Mouse (Mus musculus): ENCODE measurements around the gene Ablim1.

Ablim1 gene

DNA sequence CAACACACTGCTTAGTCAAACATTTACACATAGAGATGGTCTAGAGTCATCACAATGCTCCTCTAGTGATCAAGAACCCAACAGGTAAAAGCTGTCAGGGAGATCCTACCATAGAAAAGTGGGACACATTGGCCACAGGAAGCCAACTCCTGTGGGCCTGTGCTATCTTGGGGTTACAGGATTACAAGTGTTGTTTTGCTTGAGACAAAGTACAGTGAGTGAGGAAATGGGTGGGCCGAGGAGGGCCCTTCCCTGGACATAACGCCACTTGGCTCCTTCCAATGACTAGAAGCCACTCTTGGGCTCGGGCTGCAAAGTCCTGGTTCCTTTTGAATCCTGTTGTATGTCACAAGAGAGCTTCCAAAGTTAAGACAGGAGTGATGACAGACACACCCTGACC, 129.7 kb downstream of the Ablim1 start:
- DNase-seq (ENCODE audit: low spot score) = no peak

DNA sequence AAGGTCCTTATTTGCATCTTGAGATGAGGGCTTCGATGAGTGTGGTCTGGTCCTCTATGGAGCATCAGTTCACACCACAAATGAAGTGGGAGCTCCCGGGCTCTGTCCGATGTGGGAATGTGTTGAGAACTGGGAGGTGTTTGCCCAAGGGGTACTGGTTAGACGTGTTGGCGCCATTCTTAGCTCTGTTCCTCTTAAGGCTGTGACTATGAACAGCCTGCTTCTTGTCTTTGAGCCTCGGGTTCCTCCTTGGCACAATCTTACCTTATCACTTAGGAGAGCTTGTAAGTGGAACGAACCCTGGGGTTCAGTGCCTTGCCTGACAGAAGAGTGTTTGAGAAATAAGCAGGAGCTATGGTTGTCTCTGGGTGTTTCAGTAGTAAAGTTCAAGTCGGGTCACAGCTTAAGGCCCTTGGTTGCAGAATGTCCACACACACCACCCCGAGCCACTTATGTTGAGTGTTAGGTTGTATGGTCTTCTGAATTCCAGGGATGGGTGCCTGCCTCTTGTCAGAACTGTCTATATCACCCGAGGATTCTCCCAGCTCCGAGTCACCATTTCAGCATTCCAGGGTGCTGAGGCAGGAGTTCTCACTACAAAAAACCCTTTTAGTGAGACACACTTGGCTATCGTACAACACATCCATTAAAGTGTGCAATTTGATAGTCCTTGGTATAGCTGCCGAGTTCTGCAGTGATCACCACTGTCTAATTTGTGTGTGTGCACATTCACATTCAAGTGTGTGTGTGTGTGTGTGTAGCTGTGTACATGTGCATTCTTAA, 131.6 kb downstream of the Ablim1 start:
- DNase-seq (ENCODE audit: low spot score) = no peak

DNA sequence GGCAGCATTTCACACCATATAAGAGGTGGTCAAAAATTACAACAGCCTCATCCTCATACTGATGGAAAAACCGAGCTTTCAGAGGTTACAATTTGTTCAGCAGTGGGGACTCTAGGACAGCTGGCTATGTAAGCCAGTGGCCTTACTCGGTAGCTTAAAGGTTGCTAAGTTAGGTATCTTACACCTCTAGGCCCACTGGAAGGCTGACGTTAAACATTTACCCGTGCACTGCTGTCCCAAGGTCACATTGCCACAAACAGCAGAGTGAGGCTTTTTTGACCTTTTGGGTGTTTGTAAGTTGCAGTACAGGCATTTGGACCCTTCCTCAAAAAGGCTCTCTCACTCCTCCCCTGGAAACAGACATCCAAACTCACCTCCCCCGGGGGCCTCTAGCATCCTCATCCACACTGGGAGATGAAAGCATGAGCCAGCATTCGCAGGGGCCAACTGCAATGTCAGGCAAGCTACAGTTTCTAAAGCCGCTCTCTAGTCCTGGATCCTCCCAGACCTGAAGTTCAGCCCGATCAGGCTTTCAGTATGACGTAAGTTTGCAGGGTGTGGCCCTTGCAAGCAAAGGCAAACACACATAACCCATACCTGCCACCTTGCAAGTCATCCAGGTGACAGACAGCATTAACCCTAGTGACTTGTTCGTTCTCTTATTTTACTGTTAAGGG, 132.7 kb downstream of the Ablim1 start:
- DNase-seq (ENCODE audit: low spot score) = no peak

DNA sequence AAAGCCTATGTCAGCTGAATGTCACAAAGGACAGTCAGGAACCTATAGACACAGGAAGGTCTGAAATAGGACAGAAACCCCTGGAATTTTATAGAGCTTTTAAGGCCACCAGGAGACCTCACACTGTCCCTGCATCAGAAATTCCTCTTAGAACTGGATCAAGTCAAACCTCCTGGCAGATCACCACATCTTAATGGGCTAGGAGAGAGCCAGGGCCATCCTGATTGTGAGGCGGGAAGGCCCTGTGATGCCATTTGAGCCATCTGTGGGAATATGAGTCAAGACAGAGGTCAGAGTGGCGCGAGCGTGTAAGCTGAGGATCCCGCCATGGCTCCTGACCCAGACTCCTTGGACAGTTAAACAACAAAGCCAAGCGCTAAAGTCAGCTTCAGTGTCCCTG, 133.4 kb downstream of the Ablim1 start:
- no peak for DNase-seq (ENCODE audit: low spot score)

DNA sequence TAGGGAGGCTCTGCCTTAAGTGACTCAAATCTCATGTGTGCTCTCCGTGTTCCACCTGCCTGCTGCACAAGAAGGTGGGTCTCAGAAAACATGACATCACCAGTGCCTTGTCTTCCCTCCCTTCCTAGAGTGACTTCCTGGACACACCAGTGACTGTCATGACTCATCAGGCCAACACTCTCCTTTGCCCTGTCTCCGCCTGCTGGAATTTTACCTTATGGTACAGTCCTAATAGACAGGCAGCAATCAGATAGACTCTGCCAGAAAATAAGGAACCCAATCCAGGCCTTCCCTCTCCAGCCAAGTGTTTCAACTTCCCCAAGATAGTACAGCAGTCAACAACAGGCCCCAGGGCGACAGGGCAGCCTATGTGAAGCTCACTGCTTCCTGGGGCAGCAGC, 133.8 kb downstream of the Ablim1 start:
- DNase-seq (ENCODE audit: low spot score) = no peak

DNA sequence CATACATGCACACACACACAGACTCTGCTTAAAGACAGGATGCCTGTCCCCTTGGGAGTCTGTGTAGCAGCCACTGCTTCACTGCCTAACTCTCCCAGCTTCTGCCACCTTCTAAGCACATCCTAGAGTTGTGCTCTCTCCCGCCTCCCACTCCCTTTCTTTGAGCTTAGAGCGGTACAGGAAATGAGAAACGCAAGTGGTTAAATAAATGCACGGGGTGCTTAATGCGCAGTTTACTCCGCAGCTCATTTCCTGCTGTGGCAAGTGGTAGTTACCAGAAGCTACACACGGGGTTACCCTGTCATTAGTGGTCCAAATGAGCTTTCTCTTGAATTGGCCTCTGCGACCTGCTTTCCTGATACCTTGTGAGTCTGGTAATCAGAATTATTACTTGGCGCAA, 134.4 kb downstream of the Ablim1 start:
- no peak for DNase-seq (ENCODE audit: low spot score)

DNA sequence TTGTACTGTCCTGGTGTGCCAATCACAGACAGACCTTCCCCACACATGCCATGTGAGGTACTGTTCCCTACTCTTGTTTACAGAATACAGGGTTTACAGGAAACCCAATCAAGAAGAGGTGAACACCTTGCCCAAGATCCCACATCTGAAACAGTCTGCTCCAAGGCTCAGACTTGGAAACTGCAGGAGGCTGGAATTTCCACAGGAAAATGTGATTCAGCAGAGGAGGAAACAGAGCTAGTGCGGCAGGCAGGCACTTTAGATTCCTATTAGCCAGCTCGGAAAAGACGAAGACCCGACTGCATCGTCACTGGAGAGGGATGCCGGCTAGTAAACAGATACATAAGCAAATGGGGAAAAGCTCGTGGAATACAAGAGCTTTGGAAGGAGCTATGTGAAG, 135.4 kb downstream of the Ablim1 start:
- no peak for DNase-seq (ENCODE audit: low spot score)

DNA sequence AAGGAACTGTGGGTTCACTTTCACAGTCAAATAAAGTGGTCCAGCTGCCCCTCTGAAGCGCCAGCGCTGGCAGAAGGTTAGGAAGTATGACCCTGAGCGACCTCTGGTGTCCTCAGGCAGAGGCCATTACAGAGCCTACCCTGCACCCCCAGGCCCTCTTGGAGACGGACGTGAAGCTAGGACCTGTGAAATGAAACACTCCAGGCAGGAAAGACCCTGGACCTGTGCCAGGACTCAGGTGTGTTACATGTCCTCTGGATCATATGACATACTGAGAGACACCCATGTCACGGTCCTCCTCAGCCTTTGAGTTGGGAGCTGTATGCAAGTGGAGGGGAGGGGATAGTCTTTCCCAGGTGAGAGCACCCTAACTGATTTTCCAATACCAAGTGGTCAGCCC, 137.4 kb downstream of the Ablim1 start:
- DNase-seq (ENCODE audit: low spot score) = no peak

DNA sequence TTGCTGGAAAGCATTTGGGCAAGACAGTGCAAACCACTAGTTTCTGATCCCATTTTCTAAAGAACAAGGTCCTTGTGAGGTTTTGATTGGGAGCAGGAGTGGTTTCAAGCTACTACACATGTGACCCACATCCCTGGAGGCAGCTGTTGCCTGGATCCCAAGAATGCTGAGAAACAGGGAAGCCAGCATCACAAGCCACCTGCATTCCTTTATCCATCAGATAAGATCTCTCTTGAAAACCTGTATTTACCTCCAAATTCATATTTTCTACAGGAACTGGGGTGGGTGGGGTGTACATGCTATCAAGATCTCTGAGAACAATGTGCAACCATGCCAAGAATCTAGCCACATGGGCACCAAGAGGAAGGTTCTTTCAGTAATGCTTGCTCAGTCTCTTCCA, 139.6 kb downstream of the Ablim1 start:
- DNase-seq (ENCODE audit: low spot score) = no peak

DNA sequence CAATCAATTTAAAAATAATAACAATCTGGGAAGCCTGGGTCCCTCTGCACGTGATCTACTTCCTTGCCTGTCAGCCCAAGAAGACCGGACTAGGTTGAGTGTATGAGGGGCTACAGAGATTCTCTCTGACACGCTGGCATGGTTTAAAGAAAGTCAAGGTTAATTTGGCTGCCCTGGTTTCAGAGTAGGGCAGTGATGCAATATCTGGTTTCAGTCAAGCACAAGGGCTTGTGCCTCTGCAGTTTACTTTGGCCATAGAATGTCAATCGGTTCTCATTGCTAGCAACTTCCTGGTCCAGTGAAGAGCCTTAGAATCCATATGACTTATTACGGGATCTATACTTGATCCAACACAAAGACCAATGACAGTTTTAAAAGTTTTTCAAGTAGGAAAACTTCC, 140.2 kb downstream of the Ablim1 start:
- DNase-seq (ENCODE audit: low spot score) = no peak

DNA sequence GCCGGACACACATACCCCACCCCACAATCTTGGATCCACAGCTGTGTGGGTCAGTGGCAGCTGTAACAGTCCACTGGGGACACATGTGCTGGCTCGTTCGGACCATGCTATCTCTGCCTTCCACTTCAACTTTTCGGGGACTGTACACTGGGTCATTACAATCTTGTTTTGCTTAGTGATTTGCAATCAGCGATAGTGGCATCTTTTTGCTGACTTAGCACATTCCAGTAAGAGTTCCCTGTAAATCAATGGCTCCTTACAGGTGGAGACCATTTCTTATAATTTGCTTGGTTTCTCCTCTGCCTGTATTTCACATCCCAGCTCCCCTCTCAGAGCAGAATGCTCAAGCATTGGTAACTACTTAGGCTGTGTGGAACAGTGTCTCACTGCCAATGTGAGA, 140.7 kb downstream of the Ablim1 start:
- DNase-seq (ENCODE audit: low spot score) = no peak

DNA sequence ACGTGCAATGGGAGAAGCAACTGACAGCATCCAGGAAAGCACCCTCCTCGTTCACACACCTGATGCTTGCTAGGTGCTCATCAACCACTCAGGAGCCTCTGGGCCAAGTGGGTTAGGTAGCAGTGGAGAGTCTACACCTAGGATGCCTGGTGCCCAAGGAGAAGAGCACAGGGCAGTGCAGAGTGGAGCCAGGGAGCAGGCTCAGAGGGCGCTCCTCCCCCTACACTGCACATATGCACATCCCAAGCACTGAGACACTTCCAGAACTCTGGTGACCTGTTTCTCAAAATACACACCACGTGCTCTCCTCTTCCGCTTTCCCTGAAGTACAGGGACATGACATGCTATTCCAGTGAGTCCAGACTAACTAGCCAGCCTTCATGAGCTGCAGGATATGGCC, 142.4 kb downstream of the Ablim1 start:
- no peak for DNase-seq (ENCODE audit: low spot score)

DNA sequence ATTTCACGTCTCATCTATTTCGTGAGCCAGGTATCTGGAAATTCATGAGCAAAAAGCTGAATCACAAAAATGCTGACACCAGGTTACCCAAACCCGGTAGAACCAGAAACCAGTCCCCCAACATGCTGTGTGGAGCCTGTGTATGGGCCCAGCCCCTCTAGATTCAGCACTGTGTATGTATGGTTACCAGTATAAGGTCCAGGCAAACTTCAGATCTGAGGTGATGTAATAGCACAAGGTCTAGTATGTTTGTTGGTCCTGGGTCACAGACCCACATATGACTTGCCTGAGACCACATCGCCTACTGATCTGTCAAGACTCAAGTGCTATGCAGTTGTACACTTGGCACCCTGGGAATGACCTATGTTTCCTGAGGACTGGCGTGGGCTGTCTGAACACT, 143.8 kb downstream of the Ablim1 start:
- no peak for DNase-seq (ENCODE audit: low spot score)

DNA sequence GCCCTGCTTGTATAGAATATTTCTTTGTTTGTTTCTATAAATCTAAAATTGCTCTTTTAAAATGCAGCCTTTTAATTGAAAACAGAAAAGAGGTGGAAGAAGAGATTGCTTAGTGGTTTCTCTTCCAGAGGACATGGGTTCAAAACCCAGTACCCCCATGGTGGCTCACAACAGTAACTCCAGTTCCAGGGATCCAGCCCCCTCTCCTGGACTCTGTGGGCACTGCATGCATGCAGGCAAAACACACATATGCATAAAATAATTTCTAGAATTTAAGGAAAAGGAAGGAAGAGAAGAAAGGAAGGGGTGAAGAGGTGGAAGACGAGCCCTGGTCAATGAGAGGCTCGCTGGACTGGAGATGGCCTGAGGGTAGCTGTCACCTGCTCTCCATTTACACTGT, 145.2 kb downstream of the Ablim1 start:
- DNase-seq (ENCODE audit: low spot score) = peak; percentile 50

DNA sequence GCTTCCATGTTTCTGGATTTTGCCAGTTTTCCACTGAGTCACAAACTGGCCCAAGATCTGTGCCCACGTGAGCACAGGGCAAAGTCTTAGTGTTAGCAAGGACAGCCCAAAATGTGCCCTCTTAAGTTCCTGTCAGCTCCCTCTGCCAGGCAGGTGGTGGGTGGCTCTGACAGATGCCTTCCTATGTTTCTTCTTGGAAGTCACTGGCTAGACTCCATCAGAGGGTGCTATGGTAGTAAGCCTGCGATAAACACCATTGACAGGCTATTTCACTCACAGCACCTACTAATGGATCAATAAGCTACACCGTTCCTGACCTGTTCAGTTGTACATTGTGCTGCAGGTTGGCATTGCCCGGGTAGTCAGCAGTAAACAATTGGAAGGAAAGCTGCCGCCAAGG, 147.0 kb downstream of the Ablim1 start:
- DNase-seq (ENCODE audit: low spot score) = no peak

DNA sequence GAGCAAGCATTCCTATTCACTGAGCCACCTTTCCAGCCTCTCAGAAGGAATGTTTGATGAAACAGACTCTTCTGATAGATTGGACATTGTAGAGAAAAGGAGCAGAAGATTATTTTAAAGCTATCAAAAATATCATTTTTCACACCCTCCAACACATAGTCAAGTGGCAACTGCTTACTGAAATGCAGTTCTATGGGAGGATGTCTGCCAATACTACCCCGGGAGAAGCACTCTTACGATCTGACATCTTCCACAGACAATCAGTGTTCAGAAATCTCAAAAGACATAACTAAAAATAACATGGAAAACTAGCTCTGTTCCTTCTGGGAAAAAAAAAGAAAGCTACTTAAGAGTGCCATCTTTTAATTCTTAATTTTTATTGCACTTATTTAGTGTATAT, 149.8 kb downstream of the Ablim1 start:
- DNase-seq (ENCODE audit: low spot score) = no peak

DNA sequence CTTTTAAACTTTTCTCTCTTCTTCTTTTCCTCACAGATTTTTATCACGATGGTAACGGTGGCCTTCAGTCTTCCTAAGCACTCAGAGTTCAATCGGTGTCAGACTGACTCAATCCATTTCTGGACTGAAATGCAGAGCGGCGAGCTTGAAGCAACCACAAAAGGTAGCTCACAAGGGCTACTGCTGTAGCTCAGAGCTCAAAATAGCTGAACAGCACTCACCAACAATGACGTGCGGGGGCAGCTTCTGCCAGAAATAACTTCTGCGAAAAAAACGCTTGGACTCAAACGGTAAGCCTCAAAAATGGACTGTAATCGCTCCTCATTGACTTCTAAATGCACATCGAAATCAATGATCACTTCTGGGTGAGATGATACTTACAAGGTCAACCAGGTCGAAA, 151.4 kb downstream of the Ablim1 start:
- DNase-seq (ENCODE audit: low spot score) = no peak

DNA sequence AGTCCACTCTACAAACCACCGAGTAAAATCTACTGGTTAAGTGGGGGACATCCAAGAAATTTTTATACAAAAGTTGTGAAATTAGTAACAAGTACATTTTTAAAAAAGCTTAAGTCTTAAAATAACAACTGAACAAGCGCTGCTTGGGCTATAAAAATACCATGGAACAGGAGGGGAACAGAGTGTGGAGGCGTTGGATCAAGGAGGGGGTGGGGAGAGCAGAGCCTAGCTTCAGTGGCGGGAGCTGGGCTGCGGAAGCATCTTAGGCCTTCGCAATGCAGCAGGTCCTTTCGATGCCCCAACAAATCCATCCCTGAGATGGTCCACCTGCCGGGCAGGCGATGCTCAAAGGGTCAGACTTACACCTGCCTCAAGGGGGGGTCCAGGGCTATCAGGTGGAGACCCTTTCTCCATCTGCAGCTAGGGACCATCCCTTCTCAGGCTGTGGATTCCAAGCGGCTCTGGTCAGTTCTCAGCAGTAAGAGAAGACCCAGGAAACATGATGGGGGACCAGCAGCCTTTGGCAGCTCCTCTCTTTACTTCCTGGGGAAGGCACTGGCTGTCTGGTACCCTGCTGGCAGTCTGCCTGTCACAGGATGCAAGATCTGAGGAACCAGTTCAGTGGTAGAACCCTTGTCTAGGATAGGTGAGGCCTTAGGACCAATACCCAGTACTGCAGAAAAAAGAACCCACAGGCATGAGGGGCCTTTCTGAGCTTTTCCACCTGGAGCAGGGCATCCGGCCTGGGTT, 152.6 kb downstream of the Ablim1 start:
- DNase-seq (ENCODE audit: low spot score) = no peak

DNA sequence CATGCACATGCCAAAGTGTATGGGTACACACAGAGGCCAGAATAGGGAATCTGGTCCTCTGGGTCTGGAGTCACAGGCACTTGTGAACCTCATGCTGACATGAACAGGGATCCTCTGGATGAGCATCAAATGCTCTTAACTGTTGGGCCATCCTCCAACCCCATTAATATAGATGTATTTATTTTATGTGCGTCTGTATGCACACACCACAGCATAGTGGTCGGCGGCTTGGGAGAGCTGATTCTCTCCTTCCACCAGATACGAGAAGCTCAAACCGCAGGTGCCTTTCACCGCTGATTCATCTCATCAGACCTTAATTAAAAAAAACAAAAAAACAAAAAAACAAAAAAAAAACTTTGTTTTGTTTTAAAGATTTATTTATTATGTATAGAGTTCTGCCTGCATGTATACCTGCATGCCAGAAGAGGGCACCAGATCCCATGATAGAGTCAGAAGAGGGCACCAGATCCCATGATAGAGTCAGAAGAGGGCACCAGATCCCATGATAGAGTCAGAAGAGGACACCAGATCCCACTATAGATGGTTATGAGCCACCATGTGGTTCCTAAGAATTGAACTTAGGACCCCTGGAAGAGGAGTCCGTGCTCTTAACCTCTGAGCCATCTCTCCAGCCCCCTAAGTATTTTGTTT, 153.6 kb downstream of the Ablim1 start:
- DNase-seq (ENCODE audit: low spot score) = peak; percentile 66

DNA sequence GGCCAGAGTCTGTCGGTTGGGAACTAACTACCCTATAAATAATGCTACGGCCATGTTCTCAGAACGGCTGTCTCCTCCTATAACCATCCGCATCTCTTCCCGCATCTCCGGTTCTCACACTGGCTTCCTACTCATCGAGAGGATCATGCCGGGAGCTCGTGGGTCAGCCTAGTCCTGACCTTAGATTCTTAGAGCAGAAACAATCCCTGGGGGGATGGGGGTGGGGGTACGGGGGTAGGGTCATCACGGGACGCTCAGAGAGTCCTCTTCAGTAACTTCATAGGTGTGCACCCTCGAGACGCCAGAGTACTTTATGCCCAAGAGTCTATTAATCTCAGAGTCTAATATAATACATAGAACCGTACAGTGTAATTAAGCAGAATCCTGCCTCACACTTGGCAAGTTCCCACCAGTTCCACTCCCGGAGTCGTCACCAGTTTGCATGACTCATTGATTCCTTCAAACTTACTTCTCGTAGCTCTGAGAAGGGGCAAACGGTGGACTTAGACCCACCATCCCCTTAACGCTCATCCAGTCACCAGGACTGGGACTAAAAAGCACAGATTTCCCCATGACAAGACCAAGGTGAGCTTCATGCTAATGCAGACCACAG, 156.9 kb downstream of the Ablim1 start:
- no peak for DNase-seq (ENCODE audit: low spot score)

DNA sequence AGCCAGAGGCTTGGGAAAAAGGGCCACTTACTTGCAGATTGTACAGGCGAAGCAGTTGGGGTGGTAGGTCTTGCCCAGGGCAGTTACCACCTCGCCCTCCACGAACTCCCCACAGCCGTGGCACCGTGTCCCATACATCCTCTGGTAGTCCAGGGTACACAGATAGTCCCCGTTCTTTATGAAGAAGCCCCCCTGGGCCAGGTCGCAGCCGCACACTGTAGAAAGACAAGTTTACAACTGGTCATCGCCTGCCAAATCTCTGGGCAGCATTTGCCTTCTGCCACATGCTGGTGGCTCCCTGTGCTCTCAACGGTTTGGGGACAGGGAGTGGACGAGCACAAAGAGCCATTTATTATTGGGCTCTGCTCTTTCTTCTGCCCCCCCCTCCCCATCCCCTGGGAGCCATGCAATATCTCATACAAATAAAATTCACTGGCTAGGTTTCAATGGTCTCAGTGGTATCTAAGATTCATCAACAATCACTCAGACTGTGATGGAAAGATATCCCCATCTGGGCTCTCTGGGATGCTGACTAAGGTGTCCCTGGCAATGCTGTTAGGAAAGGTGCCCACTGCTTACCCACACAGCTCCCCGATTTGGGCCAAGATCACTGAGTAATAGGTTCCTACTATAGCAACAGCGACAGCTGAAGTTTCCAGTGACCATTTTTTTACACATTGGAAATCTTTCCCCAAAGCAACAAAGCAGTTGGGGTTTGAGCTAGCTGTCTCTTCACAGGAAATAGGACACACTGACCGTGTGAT, 159.4 kb downstream of the Ablim1 start:
- no peak for DNase-seq (ENCODE audit: low spot score)

DNA sequence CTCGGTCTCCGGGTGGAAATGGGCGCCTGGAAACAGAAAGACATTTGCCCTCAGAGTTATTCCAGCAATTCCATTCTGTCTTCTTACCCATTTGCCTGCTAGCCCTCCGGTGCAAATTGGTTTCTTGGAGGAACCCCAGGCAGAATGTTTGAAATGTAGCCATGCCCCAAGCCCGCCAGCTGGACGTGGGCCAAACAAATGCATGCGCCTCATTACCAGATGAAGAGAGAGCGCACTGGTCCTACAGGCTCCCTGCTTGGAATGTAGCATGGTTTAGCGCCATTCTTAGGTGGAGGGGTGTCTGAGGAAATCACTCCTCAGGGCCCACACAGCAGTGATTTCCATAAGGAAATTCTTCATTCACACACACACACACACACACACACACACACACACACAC, 162.4 kb downstream of the Ablim1 start:
- peak; percentile 72 for DNase-seq (ENCODE audit: low spot score)

Measured in testis, postnatal 10 days (tissue).